Mouse (Mus musculus) limb, embryonic 13.5 days (tissue): ENCODE results near the gene Hnrnpul2. TPM values are rescaled to one million over a fixed set of nuclear protein-coding genes. Genes with fewer than 3 reads are reported as not detected.

ENCODE experiments used
- ATAC-seq: fragments of 200-750 bp; cut with Nextera tagmentation; 2 replicates; pipeline ENCODE4 v1.8.0; 2017; ENCODE audit warnings: low read depth, moderate number of reproducible peaks, moderate TSS enrichment; ENCODE audit not compliant: low FRiP score
- H3K27ac ChIP-seq: fragments of 300-500 bp; sonication (generic); 2 replicates; pipeline ENCODE4 v1.5.1; 2015; ENCODE audit warnings: inconsistent platforms, mild to moderate bottlenecking, moderate library complexity
- H3K27me3 ChIP-seq: fragments of 300-500 bp; sonication (generic); 2 replicates; pipeline ENCODE4 v1.6.1; 2015; ENCODE audit warnings: mild to moderate bottlenecking, inconsistent platforms
- H3K36me3 ChIP-seq: fragments of 300-500 bp; sonication (generic); 2 replicates; pipeline ENCODE4 v1.6.1; 2015; ENCODE audit warnings: inconsistent platforms, mild to moderate bottlenecking, moderate library complexity
- H3K4me1 ChIP-seq: fragments of 300-500 bp; sonication (generic); 2 replicates; pipeline ENCODE4 v1.6.1; 2015; ENCODE audit warnings: inconsistent platforms
- H3K4me2 ChIP-seq: fragments of 300-500 bp; sonication (generic); replicated peaks from 2 replicates; pipeline ENCODE4 v1.6.1; 2015; ENCODE audit warnings: inconsistent platforms, mild to moderate bottlenecking, moderate library complexity
- H3K4me3 ChIP-seq: fragments of 300-500 bp; sonication (generic); 2 replicates; pipeline ENCODE4 v1.5.1; 2015; ENCODE audit warnings: moderate library complexity, mild to moderate bottlenecking, inconsistent platforms
- H3K9ac ChIP-seq: fragments of 300-500 bp; sonication (generic); 2 replicates; pipeline ENCODE4 v1.6.1; 2015; ENCODE audit warnings: mild to moderate bottlenecking, inconsistent platforms
- H3K9me3 ChIP-seq: fragments of 300-500 bp; sonication (generic); 2 replicates; pipeline ENCODE4 v1.6.1; 2016; ENCODE audit warnings: inconsistent platforms
- WGBS: fragments of 180-500 bp; shearing (Covaris S2); methylation state at CpG from one replicate; pipeline ENCODE4 v1.1.7; 2015; 5-methylcytosine and 5-hydroxymethylcytosine counted together
- polyA plus RNA-seq: library from polyadenylated mRNA; unstranded; fragments of >200 nt; fragmentation: Nextera tagmentation; extraction: Ambion mirVana; gene quantifications from 2 replicates; pipeline ENCODE4 v1.2.1, GENCODE M21; 2015

Hnrnpul2 gene
- polyA plus RNA-seq, 1 experiment from 2014 or later: 6.3 TPM

- ATAC-seq: peak; percentile 21; the same call in 1 of the 2 replicates
- H3K4me1 ChIP-seq: peaks cover 32% of the 10 kb centered on the region
- H3K4me3 ChIP-seq: peak overlapping the region; percentile 48
- 24% methylated on average over 29 of the region's 29 CpGs for WGBS
- H3K27ac ChIP-seq: no peak overlapping the region
- no peaks in the 10 kb centered on the region for H3K27me3 ChIP-seq
- H3K9me3 ChIP-seq: no peaks in the 10 kb centered on the region
- H3K4me2 ChIP-seq: peak overlapping the region; percentile 71
- peaks cover 21% of the 10 kb centered on the region for H3K36me3 ChIP-seq
- peak overlapping the region; percentile 67 for H3K9ac ChIP-seq
Measured at GRCm38 (mm10) chr19:8839908-8840791, 20.3 kb downstream of the Hnrnpul2 start.

- Histone ChIP-seq H3K4me3 (peak overlapping the region; percentile 48), H3K4me2 (peak overlapping the region; percentile 71), H3K9ac (peak overlapping the region; percentile 67), H3K27me3 (no peaks in the 10 kb centered on the region), H3K4me1 (peaks cover 32% of the 10 kb centered on the region), H3K27ac (no peak overlapping the region), H3K9me3 (no peaks in the 10 kb centered on the region), H3K36me3 (peaks cover 20% of the 10 kb centered on the region)
- no peak for ATAC-seq
- WGBS: 91% methylated on average over 7 of the region's 7 CpGs
Measured at GRCm38 (mm10) chr19:8841012-8841411, 21.2 kb downstream of the Hnrnpul2 start.

- 86% methylated on average over 6 of the region's 6 CpGs for WGBS
- Histone ChIP-seq H3K9me3 (no peaks in the 10 kb centered on the region), H3K4me2 (no peak overlapping the region), H3K36me3 (peaks cover 40% of the 10 kb centered on the region), H3K4me3 (no peak overlapping the region), H3K4me1 (peaks cover 32% of the 10 kb centered on the region), H3K27ac (no peak overlapping the region), H3K9ac (no peak overlapping the region), H3K27me3 (no peaks in the 10 kb centered on the region)
- no peak for ATAC-seq
Measured at GRCm38 (mm10) chr19:8842961-8843360, 23.2 kb downstream of the Hnrnpul2 start.

GRCm38 (mm10) chr19:8844371-8845129, 24.7 kb downstream of the Hnrnpul2 start:
- Histone ChIP-seq H3K27ac (no peak overlapping the region), H3K9ac (no peak overlapping the region), H3K36me3 (peaks cover 47% of the 10 kb centered on the region), H3K27me3 (no peaks in the 10 kb centered on the region), H3K4me1 (peaks cover 16% of the 10 kb centered on the region), H3K9me3 (no peaks in the 10 kb centered on the region), H3K4me2 (no peak overlapping the region), H3K4me3 (no peak overlapping the region)
- WGBS: 62% methylated on average over 5 of the region's 5 CpGs
- ATAC-seq: no peak

GRCm38 (mm10) chr19:8848356-8848755, 28.5 kb downstream of the Hnrnpul2 start:
- whole genome bisulfite sequencing: 83% methylated on average over 5 of the region's 5 CpGs
- no peak overlapping the region for H3K27ac ChIP-seq
- no peak overlapping the region for H3K4me2 ChIP-seq
- H3K4me3 ChIP-seq: no peak overlapping the region
- no peaks in the 10 kb centered on the region for H3K27me3 ChIP-seq
- no peaks in the 10 kb centered on the region for H3K9me3 ChIP-seq
- ATAC-seq: no peak
- H3K9ac ChIP-seq: no peak overlapping the region
- H3K4me1 ChIP-seq: peaks cover 15% of the 10 kb centered on the region
- H3K36me3 ChIP-seq: peaks cover 33% of the 10 kb centered on the region

GRCm38 (mm10) chr19:8850402-8850901, 30.6 kb downstream of the Hnrnpul2 start, which contains the start of gene Lrrn4cl:
Gene Lrrn4cl, plus strand, starts transcription at chr19:8850768.
- peaks cover 32% of the 10 kb centered on the region for H3K36me3 ChIP-seq
- H3K4me3 ChIP-seq: no peak within 1 kb of the TSS
- peak; percentile 67; the same call in 1 of the 2 replicates for ATAC-seq
- peak within 1 kb of the TSS; percentile 52; the same call in 1 of the 2 replicates for H3K27ac ChIP-seq
- H3K4me2 ChIP-seq: peak within 1 kb of the TSS; percentile 17; the same call in 1 of the 2 replicates
- WGBS: 17% methylated on average over 7 of the region's 7 CpGs
- peaks cover 15% of the 10 kb centered on the region for H3K4me1 ChIP-seq
- no peaks in the 10 kb centered on the region for H3K9me3 ChIP-seq
- no peaks in the 10 kb centered on the region for H3K27me3 ChIP-seq
- H3K9ac ChIP-seq: 0 out of 2 replicates have a peak within 1 kb of the TSS, but pooled peaks have one; percentile 10

GRCm38 (mm10) chr19:8851639-8852038, 31.8 kb downstream of the Hnrnpul2 start:
- Histone ChIP-seq H3K27ac (no peak overlapping the region), H3K27me3 (no peaks in the 10 kb centered on the region), H3K36me3 (peaks cover 20% of the 10 kb centered on the region), H3K4me2 (no peak overlapping the region), H3K4me1 (peaks cover 15% of the 10 kb centered on the region), H3K9me3 (no peaks in the 10 kb centered on the region), H3K4me3 (no peak overlapping the region), H3K9ac (no peak overlapping the region)
- WGBS: 54% methylated on average over 7 of the region's 7 CpGs
- ATAC-seq: no peak

- ATAC-seq: no peak
- no peaks in the 10 kb centered on the region for H3K27me3 ChIP-seq
- H3K36me3 ChIP-seq: peaks cover 13% of the 10 kb centered on the region
- peaks cover 15% of the 10 kb centered on the region for H3K4me1 ChIP-seq
- H3K9ac ChIP-seq: no peak overlapping the region
- H3K4me2 ChIP-seq: no peak overlapping the region
- no peak overlapping the region for H3K4me3 ChIP-seq
- no peaks in the 10 kb centered on the region for H3K9me3 ChIP-seq
- H3K27ac ChIP-seq: no peak overlapping the region
- WGBS: 42% methylated on average over 10 of the region's 10 CpGs
Measured at GRCm38 (mm10) chr19:8852236-8852928, 32.6 kb downstream of the Hnrnpul2 start.

- no peak overlapping the region for H3K4me2 ChIP-seq
- H3K4me1 ChIP-seq: peaks cover 15% of the 10 kb centered on the region
- H3K27me3 ChIP-seq: no peaks in the 10 kb centered on the region
- no peak overlapping the region for H3K9ac ChIP-seq
- 82% methylated on average over 3 of the region's 3 CpGs for WGBS
- peaks cover 6% of the 10 kb centered on the region for H3K36me3 ChIP-seq
- no peak overlapping the region for H3K4me3 ChIP-seq
- H3K27ac ChIP-seq: no peak overlapping the region
- no peak for ATAC-seq
- H3K9me3 ChIP-seq: no peaks in the 10 kb centered on the region
Measured at GRCm38 (mm10) chr19:8853117-8853516, 33.3 kb downstream of the Hnrnpul2 start.

- WGBS: 44% methylated on average over 4 of the region's 4 CpGs
- Histone ChIP-seq H3K4me1 (0 out of 2 replicates have a peak, but pooled peaks cover under 1% of the 10 kb centered on the region), H3K9ac (no peak overlapping the region), H3K4me2 (no peak overlapping the region), H3K9me3 (no peaks in the 10 kb centered on the region), H3K27ac (no peak overlapping the region), H3K27me3 (no peaks in the 10 kb centered on the region), H3K36me3 (no peaks in the 10 kb centered on the region), H3K4me3 (no peak overlapping the region)
- ATAC-seq: no peak
Measured at GRCm38 (mm10) chr19:8857689-8858088, 37.9 kb downstream of the Hnrnpul2 start.

- ATAC-seq: no peak
- no peak overlapping the region for H3K27ac ChIP-seq
- H3K4me2 ChIP-seq: no peak overlapping the region
- no peaks in the 10 kb centered on the region for H3K9me3 ChIP-seq
- H3K36me3 ChIP-seq: no peaks in the 10 kb centered on the region
- H3K27me3 ChIP-seq: no peaks in the 10 kb centered on the region
- H3K4me1 ChIP-seq: no peaks in the 10 kb centered on the region
- H3K4me3 ChIP-seq: no peak overlapping the region
- 25% methylated on average over 1 of the region's 1 CpGs for WGBS
- H3K9ac ChIP-seq: no peak overlapping the region
Measured at GRCm38 (mm10) chr19:8859018-8859417, 39.2 kb downstream of the Hnrnpul2 start.
